Mouse (Mus musculus): Measurements from ENCODE around the gene Pmpca.

Gene Pmpca

GRCm38 (mm10) chr2:26429851-26430250 lies 40.7 kb downstream of the Pmpca start:
- no peak for DNase-seq (ENCODE audit: low spot score in 2 of 2)

- no peak for DNase-seq (ENCODE audit: low spot score in 2 of 2)
Measured at GRCm38 (mm10) chr2:26434791-26435572, 45.8 kb downstream of the Pmpca start.

GRCm38 (mm10) chr2:26437221-26437620 lies 48.1 kb downstream of the Pmpca start:
- DNase-seq (ENCODE audit: low spot score in 2 of 2): no peak

GRCm38 (mm10) chr2:26438373-26438772 lies 49.2 kb downstream of the Pmpca start:
- no peak for DNase-seq (ENCODE audit: low spot score in 2 of 2)

DNA sequence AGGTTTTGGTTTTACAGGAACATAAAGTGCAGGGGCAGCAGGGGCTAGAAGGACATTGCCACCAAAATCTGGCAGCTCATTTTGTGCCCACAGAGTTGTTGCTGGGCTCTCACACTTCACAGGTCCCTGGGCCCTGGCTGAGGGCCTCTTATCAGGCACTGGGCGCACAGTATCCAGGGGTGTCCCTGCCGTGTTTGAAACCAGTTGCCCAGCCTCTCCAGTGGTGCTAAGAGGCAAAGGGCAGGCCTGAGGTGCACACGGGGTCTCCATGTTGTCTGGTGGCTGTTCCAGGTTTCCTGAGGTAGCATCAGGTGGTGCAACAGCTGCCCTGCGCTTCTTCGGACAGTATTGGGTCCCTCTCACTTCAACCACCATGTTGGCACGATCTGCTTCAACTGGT lies 50.5 kb downstream of the Pmpca start:
- no peak for DNase-seq (ENCODE audit: low spot score in 2 of 2)

GRCm38 (mm10) chr2:26441261-26441660 lies 52.1 kb downstream of the Pmpca start:
- no peak for DNase-seq (ENCODE audit: low spot score in 2 of 2)

GRCm38 (mm10) chr2:26441688-26442087 lies 52.5 kb downstream of the Pmpca start:
- DNase-seq (ENCODE audit: low spot score in 2 of 2): no peak

DNA sequence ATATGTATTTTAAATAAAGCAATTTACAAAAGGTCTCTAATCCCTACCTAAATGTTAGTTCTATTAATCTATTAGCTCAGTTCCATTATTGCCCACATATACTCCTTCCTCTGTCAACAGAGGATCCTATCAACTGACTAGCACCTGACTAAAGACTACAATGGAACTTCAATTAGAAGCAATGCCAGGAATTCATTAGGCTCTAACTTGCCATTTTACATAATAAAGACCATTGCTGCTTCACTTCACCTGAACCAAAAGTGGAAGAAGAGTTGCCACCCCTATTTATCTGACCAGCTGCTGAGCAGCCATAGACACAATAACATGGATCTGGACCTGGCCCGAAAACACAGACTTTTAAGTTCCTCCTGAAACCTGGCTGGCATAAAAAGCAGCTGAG lies 53.7 kb downstream of the Pmpca start:
- DNase-seq (ENCODE audit: low spot score in 2 of 2): no peak

DNA sequence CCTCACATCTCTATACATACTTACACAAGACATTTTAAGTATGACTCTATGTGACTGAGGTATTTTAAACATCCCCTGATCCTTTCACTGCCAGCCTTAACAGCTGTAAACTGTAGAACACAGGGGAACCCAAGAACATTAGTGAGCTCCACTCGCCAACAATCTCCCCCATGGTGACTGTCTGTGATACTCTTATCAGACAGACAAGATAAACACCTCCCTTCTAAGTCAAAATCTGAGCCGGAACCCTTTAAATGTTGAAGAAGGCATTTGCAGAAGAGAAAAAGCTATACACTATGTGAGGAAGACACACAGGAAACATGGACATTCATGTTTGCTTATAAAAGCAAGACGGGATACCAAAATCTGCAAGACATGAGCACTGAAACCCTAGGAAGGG lies 54.7 kb downstream of the Pmpca start:
- DNase-seq (ENCODE audit: low spot score in 2 of 2): no peak

- no peak for DNase-seq (ENCODE audit: low spot score in 2 of 2)
Measured at GRCm38 (mm10) chr2:26444368-26444767, 55.2 kb downstream of the Pmpca start.

GRCm38 (mm10) chr2:26444946-26445665 lies 56.0 kb downstream of the Pmpca start, which contains the start of gene Sec16a:
TSS of gene Sec16a (minus strand) at chr2:26445216.
- DNase-seq (ENCODE audit: low spot score in 2 of 2): peak; percentile 97 to 100

DNA sequence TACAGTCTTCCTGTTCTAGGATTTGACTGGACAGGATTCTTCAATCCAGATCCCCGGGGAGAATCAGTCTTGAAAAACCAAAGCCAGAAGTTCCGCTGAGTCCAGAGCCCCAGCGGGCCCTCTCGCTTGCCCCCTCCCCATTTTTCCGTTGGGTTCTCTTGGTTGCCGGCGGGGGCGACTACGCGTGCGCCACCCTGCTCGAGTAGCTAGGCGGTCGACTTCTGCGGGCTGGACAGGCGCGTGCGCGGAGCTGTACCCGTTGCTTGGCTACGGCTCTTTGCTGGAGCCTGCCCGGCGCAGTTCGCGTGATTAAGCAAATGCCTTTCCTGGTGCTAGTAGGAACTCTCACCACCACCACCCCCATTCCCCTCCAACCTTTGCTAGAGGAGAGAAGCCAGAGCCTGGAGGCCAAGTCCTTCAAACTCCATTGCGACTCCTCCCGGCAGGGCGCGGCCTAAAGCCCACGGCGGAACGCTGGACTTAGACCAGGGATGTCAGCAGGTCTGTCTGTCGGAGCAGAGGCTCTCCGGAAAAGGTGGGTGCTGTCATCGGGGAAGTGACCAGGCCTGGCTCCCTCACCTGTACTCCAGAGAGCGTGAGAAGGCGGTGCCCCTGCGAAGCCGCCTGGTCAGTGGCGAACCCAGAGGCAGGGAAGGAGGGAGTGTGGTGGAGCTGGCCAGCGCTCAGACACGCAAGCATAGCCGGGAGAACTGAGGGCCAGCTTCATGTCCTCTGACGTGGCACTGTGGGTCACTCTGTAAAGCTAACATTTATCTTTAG lies 56.7 kb downstream of the Pmpca start:
- peak; percentile 75 to 90 for DNase-seq (ENCODE audit: low spot score in 2 of 2)

DNA sequence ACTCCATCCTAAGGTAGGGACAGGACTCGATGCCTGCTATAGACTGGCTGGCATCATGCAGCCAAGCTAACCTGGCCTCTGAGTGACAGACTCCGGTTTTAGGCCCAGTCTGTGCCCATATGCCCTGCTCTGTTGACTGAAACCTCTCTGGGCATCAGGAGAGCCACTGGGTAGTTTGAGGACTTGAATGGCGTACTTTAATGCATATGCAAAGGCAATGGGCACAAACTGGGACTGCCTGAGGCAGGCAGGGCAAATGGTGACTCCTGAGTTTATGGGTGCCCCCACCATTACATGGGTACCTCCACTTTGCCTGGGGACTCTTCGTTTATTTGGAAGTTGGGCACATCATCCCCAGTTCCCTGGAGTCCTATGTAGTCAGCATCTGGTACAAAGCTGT lies 57.5 kb downstream of the Pmpca start:
- no peak for DNase-seq (ENCODE audit: low spot score in 2 of 2)
